Mouse (Mus musculus): ENCODE results near the gene Bicdl2. TPM values are rescaled to one million over a fixed set of nuclear protein-coding genes. Genes with fewer than 3 reads are reported as not detected.

Bicdl2 gene
- polyA plus RNA-seq, 1 experiment from 2014 or later: 0.79 TPM

DNA sequence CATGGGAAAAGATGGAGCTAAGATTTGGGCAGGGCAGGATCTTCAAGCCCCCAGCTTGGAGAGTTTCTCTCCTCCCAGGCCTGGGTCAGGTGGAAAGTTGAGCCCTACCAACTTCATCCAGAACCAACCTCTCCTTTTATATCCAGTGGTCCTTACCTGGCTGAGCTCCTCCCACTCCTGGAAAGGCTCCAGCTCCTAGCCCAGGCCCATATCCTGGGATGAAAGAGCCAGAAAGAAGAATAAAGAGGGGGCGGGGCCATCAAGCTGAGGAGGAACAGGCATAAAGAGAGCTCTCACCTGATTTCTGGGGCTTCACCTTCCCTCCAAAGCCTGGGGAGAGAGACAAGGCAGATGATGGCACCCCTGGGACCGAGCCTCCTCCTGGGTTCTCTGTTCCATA is 56.7 kb downstream of the Bicdl2 start:
- WGBS: 55% methylated on average over 2 of the region's 2 CpGs
- Histone ChIP-seq H3K4me3 (ENCODE audit: low read depth, low read length) (no peak overlapping the region), H3K4me1 (replicated peaks; ENCODE audit: control insufficient read depth, insufficient read depth, low read length) (no peaks in the 10 kb centered on the region), H3K9ac (ENCODE audit: low read depth, low read length) (no peak overlapping the region), H3K27me3 (ENCODE audit: control insufficient read depth, insufficient read depth, low read length) (no peaks in the 10 kb centered on the region), H3K9me3 (ENCODE audit: control insufficient read depth, low read length) (no peaks in the 10 kb centered on the region), H3K36me3 (ENCODE audit: control insufficient read depth, insufficient read depth, low read length) (no peaks in the 10 kb centered on the region), H3K4me2 (replicated peaks; ENCODE audit: low read depth, low read length) (no peak overlapping the region), H3K27ac (ENCODE audit: low read depth, low read length) (no peak overlapping the region)
- DNase-seq (ENCODE audit: low spot score) (no peak), ATAC-seq (ENCODE audit: low FRiP score) (no peak)

Other genes starting within 250 kb of the Bicdl2 start
- not detected in 2 replicates for gene Vmn2r117, start 180.8 kb upstream of the Bicdl2 start, polyA plus RNA-seq (2014; fragmentation: Nextera tagmentation; extraction: Ambion mirVana)
- 16.1 and 17.4 TPM in 2 replicates for gene Zfp213, start 96.3 kb upstream of the Bicdl2 start, polyA plus RNA-seq (2014; fragmentation: Nextera tagmentation; extraction: Ambion mirVana)
- 16.5 and 16.7 TPM in 2 replicates for gene Zfp13, start 61.0 kb upstream of the Bicdl2 start, polyA plus RNA-seq (2014; fragmentation: Nextera tagmentation; extraction: Ambion mirVana)
- gene Zscan10, start 59.6 kb upstream of the Bicdl2 start, polyA plus RNA-seq (2014; fragmentation: Nextera tagmentation; extraction: Ambion mirVana): 0.32 and 0.34 TPM in 2 replicates
- 0.82 and 0.99 TPM in 2 replicates for gene Mmp25, start 15.2 kb upstream of the Bicdl2 start, polyA plus RNA-seq (2014; fragmentation: Nextera tagmentation; extraction: Ambion mirVana)
- 49.7 and 52.5 TPM in 2 replicates for gene Hcfc1r1, start 13.1 kb downstream of the Bicdl2 start, polyA plus RNA-seq (2014; fragmentation: Nextera tagmentation; extraction: Ambion mirVana)
- 56.6 and 56.8 TPM in 2 replicates for gene Thoc6, start 13.4 kb downstream of the Bicdl2 start, polyA plus RNA-seq (2014; fragmentation: Nextera tagmentation; extraction: Ambion mirVana)
- gene Tnfrsf12a, start 17.0 kb downstream of the Bicdl2 start, polyA plus RNA-seq (2014; fragmentation: Nextera tagmentation; extraction: Ambion mirVana): 1.2 and 3.3 TPM in 2 replicates
- 12.8 and 18.1 TPM in 2 replicates for gene Cldn6, start 18.7 kb downstream of the Bicdl2 start, polyA plus RNA-seq (2014; fragmentation: Nextera tagmentation; extraction: Ambion mirVana)
- 4.1 and 6.5 TPM in 2 replicates for gene Cldn9, start 23.5 kb downstream of the Bicdl2 start, polyA plus RNA-seq (2014; fragmentation: Nextera tagmentation; extraction: Ambion mirVana)
- 0.08 TPM in 1 of 2 replicates, not detected in the other for gene 1520401A03Rik, start 62.3 kb downstream of the Bicdl2 start, polyA plus RNA-seq (2014; fragmentation: Nextera tagmentation; extraction: Ambion mirVana)
- 30.2 and 31.3 TPM in 2 replicates for gene Pkmyt1, start 65.8 kb downstream of the Bicdl2 start, polyA plus RNA-seq (2014; fragmentation: Nextera tagmentation; extraction: Ambion mirVana)
- 28.0 and 28.9 TPM in 2 replicates for gene Paqr4, start 80.4 kb downstream of the Bicdl2 start, polyA plus RNA-seq (2014; fragmentation: Nextera tagmentation; extraction: Ambion mirVana)
- gene Kremen2, start 85.3 kb downstream of the Bicdl2 start, polyA plus RNA-seq (2014; fragmentation: Nextera tagmentation; extraction: Ambion mirVana): 2.0 and 2.6 TPM in 2 replicates
- 127 and 135 TPM in 2 replicates for gene Flywch1, start 111.1 kb downstream of the Bicdl2 start, polyA plus RNA-seq (2014; fragmentation: Nextera tagmentation; extraction: Ambion mirVana)
- gene Flywch2, start 125.6 kb downstream of the Bicdl2 start, polyA plus RNA-seq (2014; fragmentation: Nextera tagmentation; extraction: Ambion mirVana): 27.7 and 30.5 TPM in 2 replicates
- gene Srrm2, start 130.0 kb downstream of the Bicdl2 start, polyA plus RNA-seq (2014; fragmentation: Nextera tagmentation; extraction: Ambion mirVana): 427 and 573 TPM in 2 replicates
- 1,090 and 1,145 TPM in 2 replicates for gene Elob, start 168.6 kb downstream of the Bicdl2 start, polyA plus RNA-seq (2014; fragmentation: Nextera tagmentation; extraction: Ambion mirVana)
- 0.14 TPM in 1 of 2 replicates, not detected in the other for gene Prss33, start 175.6 kb downstream of the Bicdl2 start, polyA plus RNA-seq (2014; fragmentation: Nextera tagmentation; extraction: Ambion mirVana)
- not detected in 2 replicates for gene Prss32, start 183.3 kb downstream of the Bicdl2 start, polyA plus RNA-seq (2014; fragmentation: Nextera tagmentation; extraction: Ambion mirVana)
- 0.92 and 1.6 TPM in 2 replicates for gene Prss41, start 183.7 kb downstream of the Bicdl2 start, polyA plus RNA-seq (2014; fragmentation: Nextera tagmentation; extraction: Ambion mirVana)
- gene Prss21, start 207.6 kb downstream of the Bicdl2 start, polyA plus RNA-seq (2014; fragmentation: Nextera tagmentation; extraction: Ambion mirVana): not detected in 2 replicates
- not detected in 2 replicates for gene Dcpp1, start 220.4 kb downstream of the Bicdl2 start, polyA plus RNA-seq (2014; fragmentation: Nextera tagmentation; extraction: Ambion mirVana)
- gene Dcpp2, start 220.4 kb downstream of the Bicdl2 start, polyA plus RNA-seq (2014; fragmentation: Nextera tagmentation; extraction: Ambion mirVana): not detected in 2 replicates